Mouse (Mus musculus) spleen, postnatal 4 days (tissue): ENCODE data around the gene Ccl27a.
"Not testable (repeated sequence)": the region's sequence is repeated elsewhere in the genome, so short reads cannot be mapped to it uniquely, and the experiment has no call there.

Source experiments
- DNase-seq, 2 experiments: peaks; one replicate each; pipeline ENCODE4 v3.0.0; 2022; ENCODE audit warnings: low spot score in 2 of 2

The Ccl27a gene

GRCm38 (mm10) chr4:41774002-41774401 lies at the start of gene Ccl27a:
TSS of gene Ccl27a (minus strand) at chr4:41774247.
- peak; percentile 70 to 77 for DNase-seq

- DNase-seq, result not testable (repeated sequence)
Observed at GRCm38 (mm10) chr4:41783197-41783596, 9.2 kb upstream of the Ccl27a start.

GRCm38 (mm10) chr4:41782711-41783110 lies 8.7 kb upstream of the Ccl27a start:
- DNase-seq, result not testable (repeated sequence)

DNA sequence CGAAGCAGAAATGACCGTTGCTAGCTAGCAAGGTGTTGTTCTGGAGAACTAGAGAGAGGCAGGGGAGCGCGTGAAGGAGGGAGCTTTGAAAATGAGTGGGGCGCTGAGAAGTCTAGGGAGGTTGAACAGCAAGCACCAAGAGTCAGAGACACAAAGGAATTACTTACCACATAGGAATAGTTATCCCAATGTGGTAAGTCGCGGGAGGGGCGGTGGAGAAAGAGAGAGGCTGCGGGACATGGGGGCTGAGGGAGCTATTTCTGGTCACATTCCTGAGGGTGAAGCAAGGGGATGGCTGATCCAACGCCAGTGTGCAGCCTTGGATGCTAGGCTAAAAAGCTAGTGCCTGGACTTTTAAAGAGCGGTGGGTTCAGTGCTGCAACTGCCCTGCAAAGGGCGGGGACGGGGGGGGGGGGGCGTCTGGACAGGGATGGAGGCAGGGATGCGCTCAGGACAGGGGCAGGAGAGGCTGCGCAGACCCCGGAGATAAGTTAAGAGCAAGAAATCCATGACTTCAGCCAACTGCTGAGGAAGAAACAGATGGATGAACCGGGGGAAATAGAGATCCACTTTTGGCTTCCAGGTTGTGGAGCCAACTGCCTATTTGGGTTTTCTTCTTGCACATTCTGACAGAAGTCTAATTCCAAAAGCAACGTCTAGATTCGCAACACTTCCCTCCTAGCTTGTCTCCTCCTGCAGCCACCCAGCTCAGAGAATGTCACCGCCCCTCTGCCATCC lies 7.9 kb upstream of the Ccl27a start:
- DNase-seq, result not testable (repeated sequence)

DNA sequence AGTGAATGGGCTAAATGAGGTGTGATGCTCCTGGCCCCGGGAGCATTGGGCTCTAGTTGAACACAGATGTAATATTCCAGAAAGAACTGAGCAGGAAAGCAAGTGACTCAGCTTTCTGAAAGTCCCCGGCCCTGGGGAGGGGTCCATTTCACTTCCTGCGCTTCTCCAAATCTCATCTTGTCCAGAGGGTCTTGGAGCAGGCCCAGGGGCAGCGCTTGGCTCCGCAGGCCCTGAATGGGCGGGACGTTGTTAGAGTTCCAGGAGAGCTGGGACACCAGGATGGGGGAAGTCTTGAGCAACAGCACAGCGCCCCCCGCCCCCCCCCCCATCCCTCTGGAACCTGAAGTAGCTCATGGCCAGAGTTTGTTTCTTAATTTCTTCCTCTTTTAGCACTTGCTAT lies 7.2 kb upstream of the Ccl27a start:
- DNase-seq, result not testable (repeated sequence)

DNA sequence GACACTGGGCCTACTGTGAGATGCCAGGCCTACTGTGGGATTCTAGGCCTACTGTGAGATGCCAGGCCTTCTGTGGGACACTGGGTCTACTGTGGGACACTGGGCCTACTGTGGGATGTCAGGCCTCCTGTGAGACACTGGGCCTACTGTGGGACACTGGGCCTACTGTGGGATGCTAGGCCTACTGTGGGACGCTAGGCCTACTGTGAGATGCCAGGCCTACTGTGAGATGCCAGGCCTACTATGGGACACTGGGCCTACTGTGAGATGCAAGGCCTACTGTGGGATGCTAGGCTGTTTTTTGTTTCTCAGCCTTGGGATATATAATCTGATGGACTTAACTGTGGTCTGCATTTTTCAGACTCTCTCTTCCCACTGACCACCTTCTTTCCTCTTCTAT lies 1.8 kb upstream of the Ccl27a start:
- DNase-seq, result not testable (repeated sequence)

- DNase-seq, result not testable (repeated sequence)
Observed at GRCm38 (mm10) chr4:41774506-41774905, 459 bp upstream of the Ccl27a start.

DNA sequence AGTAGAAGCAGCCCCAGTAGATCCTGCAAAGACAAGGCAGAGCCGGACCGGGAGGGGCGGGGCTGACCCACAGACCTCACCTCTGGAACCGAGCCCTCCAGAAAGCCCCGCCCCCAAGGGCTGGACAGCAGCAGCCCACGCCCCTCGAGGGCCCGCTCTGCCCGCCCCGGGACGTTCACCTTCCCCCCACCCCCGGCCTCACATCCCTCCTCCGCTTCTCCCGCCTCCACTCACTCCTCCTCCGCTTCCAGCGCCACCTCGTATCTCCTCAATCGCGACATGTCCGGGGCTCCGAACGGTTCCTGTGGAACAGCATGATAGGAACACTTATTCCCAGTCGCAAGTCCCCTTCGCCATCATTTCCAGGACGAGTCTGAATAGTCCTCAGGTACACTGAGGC lies 545 bp downstream of the Ccl27a start:
- peak in 1 of 2 experiments; percentile 57 for DNase-seq

DNA sequence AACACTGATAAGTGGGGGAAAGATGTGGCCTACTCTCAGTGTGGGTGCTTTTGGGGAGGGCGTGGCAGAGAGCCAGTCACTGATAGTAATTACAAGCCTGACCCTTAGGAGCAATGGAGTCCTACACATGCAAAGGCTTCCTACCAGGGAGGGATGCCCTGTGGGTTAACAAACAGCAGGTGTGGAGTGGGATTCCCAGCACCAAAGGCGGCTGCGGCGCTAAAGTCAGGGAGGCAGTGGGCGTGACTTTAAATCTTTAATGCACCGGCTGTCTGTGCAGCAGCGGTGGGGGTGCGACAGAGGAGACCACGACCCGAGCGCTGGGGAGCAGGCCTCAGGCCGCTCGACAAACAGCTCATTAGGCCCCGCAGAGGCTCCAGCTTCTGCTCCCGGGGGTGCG lies 1.1 kb downstream of the Ccl27a start:
- not testable (repeated sequence) for DNase-seq

- DNase-seq, result not testable (repeated sequence)
Observed at GRCm38 (mm10) chr4:41767301-41767700, 6.7 kb downstream of the Ccl27a start.

DNA sequence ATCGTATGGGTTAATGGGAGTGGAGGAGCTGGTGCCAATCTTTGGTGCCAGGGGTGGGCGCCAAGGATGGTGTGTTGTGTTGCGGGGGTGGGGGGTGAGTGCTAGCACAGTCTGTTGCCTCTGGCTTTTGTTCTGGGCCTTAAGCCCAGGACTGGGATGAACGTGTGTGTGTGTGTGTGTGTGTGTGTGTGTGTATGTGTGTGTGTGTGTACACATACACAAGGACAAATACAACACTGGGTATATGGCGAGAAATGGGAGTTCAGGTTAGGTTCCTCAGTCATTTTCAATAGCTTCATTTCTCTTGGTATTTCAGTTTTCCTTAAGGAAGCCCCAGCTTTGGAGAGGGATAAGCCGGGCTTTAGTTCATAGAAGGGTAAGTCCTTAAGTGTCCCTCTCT lies 10.9 kb downstream of the Ccl27a start:
- DNase-seq, result not testable (repeated sequence)

- DNase-seq, result not testable (repeated sequence)
Observed at GRCm38 (mm10) chr4:41762688-41763114, 11.3 kb downstream of the Ccl27a start.

- no peak for DNase-seq
Observed at GRCm38 (mm10) chr4:41762099-41762687, 11.9 kb downstream of the Ccl27a start.

DNA sequence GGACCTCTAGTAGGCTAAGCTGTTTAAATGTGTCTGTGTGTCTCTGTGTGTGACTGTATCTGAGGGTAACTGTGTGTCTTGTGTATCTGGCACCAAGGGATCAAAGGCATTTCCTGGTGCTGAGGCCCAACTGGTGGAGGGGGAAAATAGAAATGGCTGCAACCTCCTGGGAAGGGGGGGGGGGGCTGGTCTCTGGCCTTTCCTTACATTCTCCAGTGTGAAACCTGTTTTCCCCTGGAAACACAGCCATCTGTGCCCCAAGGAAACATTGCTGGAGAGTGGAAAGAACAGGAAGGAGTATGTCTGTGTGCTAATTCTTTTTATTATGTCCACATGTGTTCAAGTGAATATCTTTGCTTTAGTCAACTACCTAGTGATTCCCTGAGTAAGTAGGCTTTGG lies 12.4 kb downstream of the Ccl27a start:
- DNase-seq, result no peak

- DNase-seq, result no peak
Observed at GRCm38 (mm10) chr4:41760911-41761310, 13.1 kb downstream of the Ccl27a start.

- peak; percentile 70 to 83 for DNase-seq
Observed at GRCm38 (mm10) chr4:41760288-41760721, 13.7 kb downstream of the Ccl27a start.

- DNase-seq, result peak in 1 of 2 experiments; percentile 58
Observed at GRCm38 (mm10) chr4:41759656-41760287, 14.3 kb downstream of the Ccl27a start.

DNA sequence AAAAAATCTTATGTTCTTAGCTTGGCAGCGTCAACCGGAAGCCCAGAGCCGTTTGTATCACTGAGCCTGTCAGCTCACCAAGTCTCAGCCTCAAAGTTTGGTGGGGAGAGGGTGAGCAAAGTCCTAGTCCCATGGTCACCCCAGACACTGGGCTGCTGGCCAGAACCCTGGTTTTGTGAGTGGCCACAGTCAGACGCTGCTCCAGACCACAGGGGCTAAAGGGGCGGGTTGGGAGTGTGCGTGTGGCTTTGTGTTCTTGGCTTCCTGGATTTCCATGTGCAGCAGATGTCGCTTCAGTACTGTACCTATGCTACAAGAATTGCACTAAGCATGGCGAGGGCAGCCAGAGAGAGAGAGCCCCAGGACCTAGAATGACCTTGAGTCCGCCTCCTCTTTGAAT lies 14.8 kb downstream of the Ccl27a start:
- no peak for DNase-seq

DNA sequence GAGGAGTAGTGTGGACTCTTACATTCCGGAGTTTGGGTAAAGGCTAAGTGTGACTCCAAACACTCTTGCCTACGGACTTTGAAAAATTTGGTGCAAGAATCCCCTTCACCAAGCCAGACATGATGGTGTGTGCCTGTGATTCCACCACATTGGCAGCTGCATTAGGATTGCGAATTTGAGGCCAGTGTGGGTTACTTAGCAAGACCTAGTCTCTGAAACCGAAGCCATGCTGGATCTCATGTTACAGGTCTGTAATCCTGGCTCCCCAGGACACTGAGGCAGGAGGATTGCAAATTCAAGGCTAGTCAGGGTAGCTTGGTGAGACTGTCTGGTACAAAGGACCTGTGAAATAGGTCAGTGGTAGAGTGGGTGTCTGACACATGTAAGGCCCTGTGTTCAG lies 15.3 kb downstream of the Ccl27a start:
- DNase-seq, result no peak

DNA sequence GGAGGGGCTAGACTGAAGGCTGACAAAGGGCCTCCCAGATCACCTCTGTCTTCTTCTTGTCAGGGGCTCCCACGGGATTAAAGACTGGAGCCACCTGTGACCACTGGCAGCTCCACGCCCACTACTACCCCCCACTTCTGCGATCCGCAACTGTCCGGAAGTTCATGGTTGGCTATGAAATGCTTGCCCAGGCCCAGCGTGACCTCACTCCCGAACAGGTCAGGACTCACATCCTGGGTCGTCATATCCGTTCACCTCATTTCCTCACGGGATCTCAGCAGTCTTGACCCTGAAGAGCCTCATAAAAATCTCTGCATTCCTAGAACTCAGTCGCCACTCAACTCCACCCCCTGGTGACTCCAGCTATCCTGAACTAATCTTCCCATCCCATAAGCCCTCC lies 16.0 kb downstream of the Ccl27a start:
- DNase-seq, result no peak

DNA sequence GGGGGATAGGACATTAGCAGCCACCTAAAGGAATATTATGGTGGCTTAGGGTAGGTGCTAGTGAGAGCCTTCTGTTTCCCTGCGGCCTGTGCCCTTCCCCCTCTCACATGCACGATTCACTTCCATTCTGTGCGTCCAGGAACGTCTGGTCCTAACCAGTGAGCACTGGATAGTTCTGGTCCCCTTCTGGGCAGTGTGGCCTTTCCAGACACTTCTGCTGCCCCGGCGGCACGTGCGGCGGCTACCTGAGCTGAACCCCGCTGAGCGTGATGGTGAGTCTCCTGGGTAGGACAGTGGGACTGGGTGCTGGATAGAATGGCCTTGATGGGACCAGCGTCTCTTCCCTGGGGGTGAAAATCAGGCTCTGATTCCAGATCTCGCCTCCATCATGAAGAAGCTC lies 16.7 kb downstream of the Ccl27a start:
- DNase-seq, result peak in 1 of 2 experiments; percentile 60

GRCm38 (mm10) chr4:41756440-41756839 lies 17.6 kb downstream of the Ccl27a start:
- peak in 1 of 2 experiments; percentile 61 for DNase-seq
